Mouse (Mus musculus) layer of hippocampus, adult 8-10 months (tissue): Measurements from ENCODE around the gene Armc12. TPM values are rescaled to one million over a fixed set of nuclear protein-coding genes. Genes with fewer than 3 reads are reported as not detected.

ENCODE experiments used
- DNase-seq, 2 experiments: peaks; one replicate each; pipeline ENCODE4 v3.0.0; 2022; ENCODE audit warnings: low spot score in 2 of 2
- total RNA-seq, 4 experiments: library from RNA; stranded (reverse); gene quantifications; 2 replicates each; pipeline ENCODE4 v1.2.4; 2022

Armc12 gene
- total RNA-seq, 4 experiments from 2014 or later = not detected

DNA sequence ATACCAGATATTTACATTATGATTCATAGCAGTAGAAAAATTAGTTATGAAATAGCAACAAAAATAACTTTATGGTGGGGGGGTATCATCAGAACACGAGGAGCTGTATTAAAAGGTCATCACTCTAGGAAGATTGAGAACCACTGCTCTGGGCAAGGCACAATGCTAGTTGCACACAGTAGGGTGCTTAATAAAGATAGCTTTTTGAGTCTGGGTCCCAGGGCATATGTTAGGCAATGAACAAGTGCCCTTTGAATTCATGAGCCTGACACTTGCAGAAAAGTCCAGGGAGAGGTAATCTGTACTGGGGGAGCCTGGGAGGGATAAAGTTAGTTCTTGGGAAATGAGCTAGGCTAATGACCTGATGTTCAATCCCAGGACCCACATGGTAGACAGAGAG lies 17.3 kb upstream of the Armc12 start:
- no peak for DNase-seq

DNA sequence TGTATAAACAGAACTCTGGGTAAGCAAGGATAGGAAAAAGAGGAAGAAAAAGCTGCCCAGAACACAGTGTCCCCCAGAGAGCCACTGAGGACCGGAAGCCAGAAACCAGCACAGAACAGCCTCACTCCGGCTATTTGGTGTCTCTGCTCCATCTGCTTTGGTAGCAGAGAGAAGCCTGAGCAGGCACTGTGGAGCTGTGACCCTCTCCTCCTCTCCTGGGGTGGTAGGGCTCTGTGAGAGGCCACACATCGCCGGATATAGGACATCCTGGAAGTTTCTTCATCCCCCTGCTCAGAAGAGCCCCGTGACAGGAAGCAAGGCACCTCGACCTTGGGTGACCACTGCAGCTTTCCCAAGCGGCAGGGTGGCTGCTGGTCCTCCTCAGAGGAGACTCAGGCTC lies 16.8 kb upstream of the Armc12 start:
- no peak for DNase-seq

DNA sequence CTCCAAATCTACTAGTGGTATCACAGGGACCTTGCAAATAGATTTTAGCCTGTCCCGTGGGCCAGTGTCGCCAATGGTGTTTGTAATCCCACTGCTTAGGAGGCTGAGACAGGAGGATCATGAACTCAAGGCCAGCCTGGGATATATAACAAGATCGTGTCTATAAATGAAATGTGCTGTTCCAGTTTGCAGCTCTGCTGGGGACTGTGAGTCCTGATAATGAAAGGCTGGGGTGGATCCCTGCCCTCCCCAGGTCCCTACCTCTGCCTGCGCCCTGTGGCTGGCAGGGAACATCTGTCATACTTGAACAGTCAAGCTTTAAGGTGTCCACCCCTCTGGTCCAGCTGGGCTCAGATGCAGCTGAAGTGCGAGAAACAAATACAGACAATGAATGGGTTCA lies 16.1 kb upstream of the Armc12 start:
- DNase-seq = no peak

DNA sequence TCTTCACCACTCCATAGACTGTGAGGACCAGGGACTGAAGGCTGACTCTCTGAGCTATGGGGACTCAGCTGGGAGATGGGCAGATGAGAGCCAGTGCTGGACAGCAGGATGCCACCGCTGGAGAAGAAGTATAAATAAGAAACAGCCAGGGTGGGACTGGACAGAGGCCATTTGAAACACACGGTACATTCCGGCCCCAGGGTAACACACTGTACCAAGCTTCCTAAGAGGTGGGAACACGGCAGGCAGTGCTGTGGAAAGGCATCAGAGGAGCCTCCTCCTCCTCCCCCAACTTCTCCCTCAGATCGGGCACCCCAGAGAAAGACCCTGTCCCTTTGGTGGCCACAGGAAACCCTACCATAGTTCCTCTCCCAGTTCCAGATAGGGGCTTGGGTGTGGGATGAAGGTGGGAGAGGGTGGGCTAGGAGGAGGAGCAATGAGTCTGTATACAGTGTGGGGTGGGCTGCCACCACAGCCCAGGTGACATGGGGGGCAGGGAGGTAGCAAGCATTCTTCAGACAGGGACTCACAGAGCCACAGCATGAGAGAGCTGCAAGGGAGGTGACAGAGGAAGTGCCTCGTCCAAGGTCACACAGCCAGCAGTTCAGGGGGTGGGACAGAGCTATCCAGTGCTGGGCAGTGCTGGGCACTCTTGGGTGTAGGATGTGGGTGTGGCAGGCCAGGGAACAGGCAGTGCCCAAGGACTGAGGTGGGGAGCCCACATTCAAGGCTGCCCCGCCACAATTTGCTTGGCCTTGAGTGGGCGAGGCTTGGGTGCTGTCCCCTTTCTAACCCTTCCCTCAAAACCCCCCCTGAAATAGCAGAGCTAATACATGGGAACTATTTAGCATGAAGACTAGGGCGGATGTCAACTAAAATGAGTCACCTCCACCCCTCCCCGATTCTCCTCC lies 14.9 kb upstream of the Armc12 start:
- no peak for DNase-seq

DNA sequence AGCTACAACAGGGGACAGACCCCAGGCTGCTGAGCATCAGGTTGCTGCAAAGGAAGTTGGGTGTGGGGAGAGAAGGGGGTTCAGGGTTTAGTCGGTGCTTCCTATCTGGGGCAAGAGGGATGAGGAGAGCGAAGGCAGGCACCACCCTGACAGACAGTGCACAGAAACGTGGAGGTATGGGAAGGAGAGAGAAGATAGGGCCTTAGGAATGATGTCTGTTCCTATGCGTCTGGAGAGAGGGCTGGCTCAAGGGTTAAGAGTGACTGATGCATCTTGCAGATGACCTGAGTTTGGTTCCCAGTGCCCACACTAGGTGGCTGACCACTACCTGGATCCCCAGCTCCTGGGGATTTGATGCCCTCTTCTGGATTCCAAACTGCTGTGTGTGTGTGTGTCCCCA lies 13.7 kb upstream of the Armc12 start:
- DNase-seq = no peak

DNA sequence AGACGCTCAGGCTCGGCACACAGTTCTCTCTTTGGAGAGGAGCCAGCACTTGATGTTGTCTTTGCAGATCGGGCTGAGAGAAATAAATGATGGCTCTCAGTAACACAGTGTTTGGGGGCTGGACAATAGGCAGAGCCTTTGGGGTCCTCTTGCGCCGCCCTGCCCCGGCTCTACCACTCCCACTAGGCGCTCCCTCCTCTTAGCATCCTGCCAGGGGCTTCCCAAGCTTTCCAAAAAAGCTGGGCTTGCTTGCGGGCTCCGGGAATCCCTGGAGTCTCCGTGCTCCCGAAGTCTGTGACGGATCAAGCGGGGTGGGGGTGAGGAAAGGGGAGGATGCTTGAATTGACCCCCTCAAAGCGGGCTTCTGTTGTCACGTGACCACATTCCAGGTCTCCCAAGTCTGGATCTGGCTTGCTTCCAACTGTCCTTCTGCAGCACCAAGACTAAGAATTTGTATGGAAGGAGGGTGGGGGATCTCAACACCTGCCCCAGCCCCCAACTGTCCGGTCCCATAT lies 13.1 kb upstream of the Armc12 start, which contains the start of gene Fkbp5:
Gene Fkbp5, minus strand, starts transcription at position 87 of the 515 bp plus-strand sequence.
- DNase-seq = peak in 1 of 2 experiments; percentile 56

DNA sequence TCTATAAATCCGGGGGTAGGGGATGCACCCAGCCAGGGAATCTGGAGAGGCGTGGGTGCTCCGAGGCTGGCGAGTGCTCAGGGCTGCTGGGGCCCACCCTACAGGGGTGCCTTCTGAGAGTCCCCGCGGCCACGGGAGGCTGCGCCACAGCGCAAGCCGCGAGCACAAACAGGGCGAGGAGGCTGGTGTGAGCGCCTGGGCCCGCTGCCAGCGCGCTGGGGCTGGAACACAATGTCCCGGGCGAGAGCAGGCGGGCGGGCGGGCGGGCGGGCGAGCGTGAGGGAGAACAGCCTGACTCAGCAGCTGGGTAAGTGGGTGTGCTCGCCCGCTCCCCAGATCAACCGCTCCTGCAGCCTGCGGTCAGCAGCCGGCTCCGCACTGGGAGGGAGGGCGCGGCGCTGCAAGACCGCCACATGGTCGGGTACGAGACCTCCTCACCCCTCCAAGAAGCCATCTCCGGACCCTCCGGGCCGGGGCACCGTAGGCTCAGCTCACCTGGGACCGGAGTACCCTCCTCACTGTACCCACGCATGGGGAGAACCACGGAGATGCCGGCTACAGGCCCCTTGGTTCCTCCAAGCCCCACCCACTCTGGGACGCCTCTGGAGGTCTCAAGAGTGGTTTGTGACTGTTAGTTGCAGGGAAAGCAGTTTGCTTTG lies 12.5 kb upstream of the Armc12 start:
- DNase-seq = peak; percentile 76 to 89

DNA sequence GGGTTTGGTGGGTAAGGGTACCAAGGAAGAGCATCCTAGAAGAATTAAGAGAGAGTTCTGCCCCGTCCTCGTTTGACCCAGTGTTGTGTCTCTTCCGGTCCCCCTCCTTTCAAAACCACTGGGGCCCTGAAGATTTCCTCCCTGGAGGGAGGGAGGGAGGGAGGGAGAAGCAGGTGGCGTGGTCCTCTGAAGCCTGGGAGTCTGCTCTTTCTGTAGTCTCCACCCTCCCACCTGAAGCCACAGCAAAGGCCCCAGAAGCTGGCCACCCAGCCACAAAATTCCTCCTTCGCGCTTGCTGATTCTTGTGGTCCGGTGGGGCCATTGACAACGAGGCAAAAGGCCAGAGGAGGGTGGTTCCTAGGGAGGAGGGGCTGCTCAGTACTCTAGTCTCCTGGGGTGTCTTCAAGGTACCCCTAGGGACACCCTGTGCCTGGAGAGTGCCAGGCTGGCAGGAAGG lies 12.0 kb upstream of the Armc12 start:
- no peak for DNase-seq

DNA sequence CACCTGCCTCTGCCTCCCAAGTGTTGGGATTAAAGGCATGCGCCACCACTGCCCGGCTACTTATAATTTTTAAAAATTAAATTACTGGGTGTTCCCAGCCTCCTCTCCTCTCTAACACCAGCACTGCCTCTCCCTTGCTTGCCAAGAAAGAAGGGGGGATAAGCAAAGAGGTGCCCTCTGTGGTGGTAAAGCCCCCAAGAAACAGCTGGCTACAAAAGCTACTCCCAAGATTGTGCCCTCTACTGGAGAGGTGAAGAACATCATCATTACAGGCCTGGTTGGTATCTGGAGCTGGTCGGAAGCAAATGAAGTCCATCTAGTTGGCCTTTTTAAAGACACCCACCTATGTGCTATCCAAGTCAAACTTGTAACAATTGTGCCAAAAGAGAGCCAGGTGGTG lies 10.8 kb upstream of the Armc12 start:
- no peak for DNase-seq

DNA sequence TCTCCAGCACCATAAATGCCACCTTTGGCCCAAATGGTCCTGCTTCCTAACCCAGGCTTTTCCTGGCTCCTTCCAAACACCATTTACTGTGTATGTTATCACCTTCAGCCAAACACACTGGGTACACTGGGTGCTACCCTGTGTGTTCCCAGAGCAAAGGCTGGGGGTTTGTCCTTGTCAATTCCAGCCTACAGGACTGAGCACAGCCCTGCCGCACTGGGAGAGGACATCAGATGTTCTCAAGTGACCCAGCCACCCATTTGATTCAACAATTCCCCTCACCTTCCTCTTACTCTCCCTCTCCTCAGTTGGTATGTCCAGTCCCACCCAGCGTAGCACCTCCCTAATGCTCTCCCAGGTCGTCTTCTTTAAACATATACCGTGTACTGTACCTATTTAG lies 10.0 kb upstream of the Armc12 start:
- no peak for DNase-seq

DNA sequence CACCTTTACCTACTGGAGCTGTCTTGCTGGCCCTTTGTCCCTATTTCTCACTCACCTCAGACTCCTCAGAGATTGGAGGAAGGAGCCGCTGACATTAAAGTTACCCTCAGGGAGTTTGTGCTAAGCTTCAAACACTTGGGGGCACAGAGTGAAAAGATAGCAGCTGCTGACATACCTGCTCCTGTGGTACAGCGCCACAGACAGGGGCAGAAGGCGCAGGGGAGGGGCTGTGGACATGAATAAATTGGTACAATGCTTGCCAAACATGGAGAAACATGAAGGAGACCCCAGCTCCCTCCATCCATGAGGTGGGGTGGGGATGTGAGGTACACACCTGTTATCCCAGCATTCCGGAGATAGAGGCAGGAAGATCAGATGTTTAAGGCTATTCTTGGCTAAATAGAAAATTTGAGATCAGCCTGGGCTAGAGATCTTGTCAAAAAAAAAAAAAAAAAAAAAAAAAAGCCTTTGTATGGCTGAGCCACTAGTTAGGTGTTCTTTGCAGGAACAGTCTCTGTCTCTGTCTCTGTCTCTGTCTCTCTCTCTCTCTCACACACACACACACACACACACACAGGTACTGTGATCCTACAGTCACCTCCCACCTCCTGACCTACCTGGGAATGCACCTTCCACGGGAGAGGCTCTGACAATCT lies 9.4 kb upstream of the Armc12 start:
- DNase-seq = no peak

DNA sequence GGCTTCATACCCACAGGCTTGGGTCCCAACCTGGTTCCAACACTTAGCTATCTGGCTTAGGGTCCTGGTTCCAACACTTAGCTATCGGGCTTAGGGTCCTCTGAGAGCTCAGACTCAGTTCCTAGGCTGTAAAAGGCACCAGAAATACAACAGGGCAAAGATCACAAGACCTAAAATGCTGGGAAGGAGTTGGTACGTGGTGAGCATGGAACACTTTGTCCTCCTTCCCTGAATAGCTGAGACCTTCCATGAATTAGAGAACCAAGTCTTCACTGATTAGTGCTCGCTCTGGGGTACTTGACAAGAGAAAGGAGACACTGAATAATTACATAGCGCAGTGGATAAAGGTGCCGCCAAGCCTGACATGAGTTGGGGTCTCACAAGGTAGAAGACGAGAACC lies 8.7 kb upstream of the Armc12 start:
- DNase-seq = no peak

DNA sequence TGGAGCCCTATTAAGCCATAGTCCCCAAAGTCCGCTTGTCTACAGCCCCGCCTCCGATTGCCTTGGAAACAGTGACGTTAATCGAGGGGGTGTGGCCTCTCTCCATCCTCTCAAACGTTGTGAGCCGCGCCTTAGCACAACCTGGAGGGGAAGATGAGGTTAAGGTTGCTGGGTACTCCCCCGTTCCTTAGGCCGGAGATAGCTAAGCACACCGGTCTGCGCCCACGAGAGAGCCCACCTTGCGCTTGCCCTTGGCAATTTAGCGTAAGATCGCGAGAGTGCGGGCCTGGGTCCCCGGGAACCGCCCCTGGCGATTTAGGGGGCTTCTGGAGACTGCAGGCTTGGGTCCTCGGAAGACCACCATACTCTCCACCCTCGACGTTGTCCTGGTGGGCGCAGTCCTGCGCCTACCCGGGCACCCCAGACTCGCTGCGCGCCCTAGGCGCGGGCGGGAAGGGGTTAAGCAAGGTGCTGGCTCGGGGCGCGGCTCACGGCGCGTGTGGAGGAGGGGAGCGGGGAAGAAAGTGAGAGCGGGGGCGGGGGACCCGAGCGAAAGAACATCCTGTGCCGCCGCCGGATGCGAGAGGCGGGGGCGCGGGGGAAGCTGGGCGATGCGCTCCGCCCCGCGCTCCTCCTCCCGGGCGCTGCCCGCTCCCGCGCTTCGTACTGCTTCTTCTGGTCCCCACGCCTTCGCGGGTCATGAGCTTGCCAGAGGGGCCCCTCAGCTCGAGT lies 7.8 kb upstream of the Armc12 start:
- DNase-seq = peak; percentile 91 to 93

DNA sequence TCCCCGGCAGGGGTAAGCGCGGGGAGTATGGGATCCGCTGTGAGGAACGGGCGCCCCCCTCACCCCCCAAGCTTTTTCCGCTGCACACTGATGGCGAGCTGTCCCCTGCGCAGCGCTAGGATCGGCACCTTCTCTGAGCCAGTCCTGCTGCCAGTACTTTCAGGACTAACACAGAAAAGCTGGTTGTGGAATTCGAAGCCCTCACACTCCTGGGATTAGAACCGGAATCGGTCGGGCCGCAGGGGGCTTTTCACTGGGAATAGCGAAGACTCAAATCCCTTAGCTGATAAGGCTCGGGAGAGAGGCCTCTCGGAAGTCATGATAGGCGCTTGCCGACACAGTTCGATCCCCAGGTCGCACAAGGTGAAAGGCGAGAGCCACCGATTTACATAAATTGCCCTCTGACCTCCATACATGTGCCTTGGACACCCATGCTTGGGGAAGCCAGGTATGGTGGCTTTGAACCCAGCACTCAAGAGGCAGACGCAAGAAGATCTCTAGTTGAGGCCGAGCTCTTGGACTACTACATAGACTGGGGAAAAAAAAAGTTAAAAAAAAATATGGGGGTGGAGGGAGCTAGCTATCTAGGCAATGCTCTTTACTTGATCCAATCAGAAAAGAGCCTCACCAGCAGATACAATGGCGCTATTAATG lies 7.1 kb upstream of the Armc12 start:
- no peak for DNase-seq

DNA sequence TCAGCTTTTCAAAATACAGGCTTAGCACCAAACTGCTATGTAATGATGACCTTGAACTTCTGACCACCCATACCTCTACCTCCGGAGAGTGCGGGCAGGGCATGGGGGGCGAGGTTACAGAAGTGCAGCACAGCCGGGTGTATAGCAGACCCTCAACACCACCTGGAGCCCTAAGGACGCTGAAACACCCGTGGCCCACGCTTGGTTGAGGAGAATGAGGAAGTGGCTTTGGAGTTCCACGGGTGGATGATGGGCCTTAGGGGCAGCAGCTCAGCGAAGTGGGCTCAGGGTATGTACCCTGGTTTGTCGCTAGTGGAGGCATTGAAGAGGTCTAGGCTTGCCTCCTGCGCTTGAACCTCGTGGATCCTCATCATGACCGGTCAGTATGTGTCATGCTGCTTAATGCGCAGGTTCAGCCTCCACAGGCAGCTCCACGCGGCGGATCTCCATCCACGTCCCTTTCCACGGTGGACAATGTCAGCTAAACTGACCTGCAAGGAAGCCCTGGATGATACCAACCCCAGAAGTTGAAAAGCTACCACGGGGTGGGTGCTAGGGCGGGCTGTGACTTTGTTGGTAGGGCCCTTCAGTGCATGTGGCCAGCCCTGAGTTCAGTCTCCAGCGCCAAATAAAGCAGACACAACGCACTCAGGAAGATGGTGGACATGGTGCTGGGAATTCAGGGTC lies 6.5 kb upstream of the Armc12 start:
- no peak for DNase-seq

DNA sequence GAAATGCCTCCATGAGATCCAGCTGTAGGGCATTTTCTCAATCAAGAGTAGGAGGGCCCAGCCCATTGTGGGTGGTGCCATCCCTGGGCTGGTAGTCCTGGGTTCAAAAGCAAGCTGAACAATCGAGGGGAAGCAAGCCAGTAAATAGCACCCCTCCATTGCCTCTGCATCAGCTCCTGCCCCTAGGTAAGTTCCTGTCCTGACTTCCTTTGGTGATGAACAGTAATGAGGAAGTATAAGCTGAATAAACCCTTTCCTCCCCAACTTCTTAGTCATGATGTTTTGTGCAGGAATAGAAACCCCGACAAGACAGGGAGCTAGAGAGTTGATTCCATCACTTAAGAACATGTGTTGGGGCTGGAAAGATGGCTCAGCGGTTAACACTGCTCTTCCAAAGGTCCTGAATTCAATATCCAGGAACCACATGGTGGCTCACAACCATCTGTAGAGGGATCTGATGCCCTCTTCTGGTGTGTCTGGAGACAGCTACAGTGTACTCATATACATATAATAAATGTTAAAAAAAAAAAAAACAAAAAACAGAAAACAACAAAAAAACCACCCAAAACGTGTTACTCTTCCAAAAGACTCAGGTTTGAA lies 5.7 kb upstream of the Armc12 start:
- DNase-seq = no peak

DNA sequence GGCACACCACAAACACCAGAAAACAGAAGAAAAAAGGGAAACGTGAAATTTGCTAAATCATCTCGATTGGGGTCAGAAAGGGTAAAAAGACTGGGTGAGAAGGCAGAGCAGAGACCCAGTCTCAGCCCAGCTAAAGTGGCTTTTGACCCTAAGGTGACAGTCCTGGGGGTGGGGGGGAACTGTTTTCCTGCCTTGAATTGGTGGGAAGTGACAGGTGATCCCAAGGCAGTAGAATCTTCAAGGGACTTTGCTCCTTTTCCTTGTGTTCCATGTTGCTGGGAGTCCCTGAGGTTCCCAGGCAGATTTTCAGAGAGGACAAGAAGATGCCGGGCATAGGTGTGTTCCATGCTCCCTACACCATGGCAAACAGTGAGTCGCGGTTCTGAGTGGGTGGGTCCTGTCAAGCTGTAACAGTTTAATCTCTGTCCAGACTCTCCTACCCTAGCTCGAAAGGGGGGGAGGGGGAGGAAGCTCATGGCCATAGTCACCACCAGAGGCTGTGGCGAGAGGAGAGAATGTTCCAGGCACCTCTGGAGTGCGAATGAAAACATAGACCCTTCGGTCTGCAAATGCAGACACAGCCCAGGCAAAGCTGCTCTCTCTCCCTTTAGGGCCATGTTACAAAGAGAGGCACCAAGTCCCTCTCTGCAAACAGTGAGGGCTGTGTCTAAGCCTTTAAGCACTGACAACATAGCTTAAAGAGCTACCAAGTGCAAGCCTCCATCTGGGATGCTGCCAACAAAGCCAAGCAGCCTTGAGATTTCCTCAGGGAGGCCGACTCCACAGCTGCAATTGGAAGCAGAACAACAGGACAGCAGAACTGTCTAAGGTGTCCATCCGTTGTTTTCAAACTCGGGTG lies 3.2 kb upstream of the Armc12 start:
- no peak for DNase-seq

DNA sequence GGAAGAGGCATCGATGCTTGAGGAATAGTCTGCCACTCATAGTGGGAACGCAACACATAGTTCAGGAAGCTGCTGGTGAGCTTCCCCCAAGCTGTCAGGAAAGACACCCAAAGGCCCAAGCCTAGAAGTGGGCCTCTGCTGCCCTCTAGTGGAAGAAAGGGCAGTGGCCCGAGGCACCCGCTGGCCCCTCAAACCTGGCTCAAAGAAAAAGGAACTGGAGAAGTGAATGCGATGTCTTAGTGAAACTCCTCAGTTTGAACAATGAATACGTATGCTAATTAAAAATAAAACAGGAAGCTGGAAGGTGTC lies 2.6 kb upstream of the Armc12 start:
- peak; percentile 80 to 88 for DNase-seq

DNA sequence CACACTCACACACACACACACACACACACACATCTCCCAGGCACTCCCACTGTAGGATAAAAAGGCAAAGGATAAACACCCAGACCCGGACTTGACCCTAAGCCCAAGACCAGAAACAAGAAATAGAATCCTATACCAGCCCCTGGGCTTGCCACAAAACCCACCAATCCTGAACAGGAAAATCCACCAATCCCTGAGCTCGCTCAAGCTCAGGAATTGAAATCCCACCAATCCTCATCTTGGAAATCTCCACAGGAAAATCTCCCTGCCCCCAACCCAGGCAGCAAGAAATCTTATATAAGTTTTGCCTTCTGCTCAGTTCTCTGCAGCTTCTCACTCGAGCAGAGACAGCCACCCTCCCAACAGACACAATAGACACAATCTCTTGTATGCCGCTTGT lies 1.5 kb upstream of the Armc12 start:
- no peak for DNase-seq
